Mouse (Mus musculus) testis, adult 2 months (tissue): ENCODE results near the gene Fbll1.

Experiments
- CTCF ChIP-seq: fragments of 200-500 bp; IDR thresholded peaks from 2 replicates; pipeline ENCODE4 v1.5.1; 2012; ENCODE audit warnings: low read depth, mild to moderate bottlenecking, inconsistent platforms, low read length, moderate library complexity; ENCODE audit not compliant: control insufficient read depth, insufficient read depth, insufficient replicate concordance
- POLR2A ChIP-seq: fragments of 200-500 bp; IDR thresholded peaks from 2 replicates; pipeline ENCODE4 v1.6.1; 2012; ENCODE audit warnings: low read depth, mild to moderate bottlenecking, inconsistent platforms, low read length, moderate library complexity; ENCODE audit not compliant: control insufficient read depth

- TF ChIP-seq POLR2A (no peak), CTCF (no peak)
Observed at GRCm38 (mm10) chr11:35798495-35798820, 226 bp downstream of the Fbll1 start.
